Mouse (Mus musculus) midbrain, embryonic 14.5 days (tissue): ENCODE measurements at regions not wholly inside any gene's neighbourhood (a gene's known extent, or its start where the extent isn't known, plus 50 kb on each side); places are given as distances from the start of the nearest gene placed in this dataset.

Source experiments
- ATAC-seq: fragments of 200-750 bp; cut with Nextera tagmentation; 2 replicates; pipeline ENCODE4 v1.8.0; 2017; ENCODE audit warnings: moderate number of reproducible peaks, moderate library complexity; ENCODE audit not compliant: low FRiP score, low TSS enrichment
- DNase-seq: peaks from one replicate; pipeline ENCODE4 v3.0.0-alpha.2; 2015
- H3K27ac ChIP-seq: fragments of 300-500 bp; sonication (generic); replicated peaks from 2 replicates; pipeline ENCODE4 v1.5.1; 2014; ENCODE audit warnings: mild to moderate bottlenecking, low read depth, low read length, moderate library complexity
- H3K27me3 ChIP-seq: fragments of 300-500 bp; sonication (generic); 2 replicates; pipeline ENCODE4 v1.6.1; 2014; ENCODE audit warnings: low read length, control low read depth, mixed read lengths; ENCODE audit not compliant: control insufficient read depth, insufficient read depth
- H3K36me3 ChIP-seq: fragments of 300-500 bp; sonication (generic); 2 replicates; pipeline ENCODE4 v1.6.1; 2014; ENCODE audit warnings: low read length, control low read depth; ENCODE audit not compliant: control insufficient read depth, insufficient read depth
- H3K4me1 ChIP-seq: fragments of 300-500 bp; sonication (generic); 2 replicates; pipeline ENCODE4 v1.6.1; 2014; ENCODE audit warnings: mild to moderate bottlenecking, antibody characterized with exemption, low read length, control low read depth; ENCODE audit not compliant: control insufficient read depth, insufficient read depth
- H3K4me2 ChIP-seq: fragments of 300-500 bp; sonication (generic); 2 replicates; pipeline ENCODE4 v1.6.1; 2014; ENCODE audit warnings: mild to moderate bottlenecking, low read length, moderate library complexity
- H3K4me3 ChIP-seq: fragments of 300-500 bp; sonication (generic); replicated peaks from 2 replicates; pipeline ENCODE4 v1.5.1; 2014; ENCODE audit warnings: low read depth, low read length
- H3K9ac ChIP-seq: fragments of 300-500 bp; sonication (generic); replicated peaks from 2 replicates; pipeline ENCODE4 v1.6.1; 2014; ENCODE audit warnings: mild to moderate bottlenecking, low read length, moderate library complexity
- H3K9me3 ChIP-seq: fragments of 300-500 bp; sonication (generic); 2 replicates; pipeline ENCODE4 v1.6.1; 2016; ENCODE audit warnings: low read length, control low read depth, mixed read lengths; ENCODE audit not compliant: control insufficient read depth
- WGBS: fragments of 180-500 bp; shearing (Covaris S2); extraction: QIAGEN DNeasy Blood & Tissue Kit; methylation state at CpG from one replicate; pipeline ENCODE4 v1.1.7; 2014; 5-methylcytosine and 5-hydroxymethylcytosine counted together

- no peak overlapping the region for H3K4me3 ChIP-seq
- no peak overlapping the region for H3K9ac ChIP-seq
- ATAC-seq: no peak
- WGBS: 85% methylated on average over 3 of the region's 3 CpGs
- no peaks in the 10 kb centered on the region for H3K9me3 ChIP-seq
- H3K4me2 ChIP-seq: no peak overlapping the region
- no peaks in the 10 kb centered on the region for H3K4me1 ChIP-seq
- no peaks in the 10 kb centered on the region for H3K36me3 ChIP-seq
- DNase-seq: no peak
- no peak overlapping the region for H3K27ac ChIP-seq
- no peaks in the 10 kb centered on the region for H3K27me3 ChIP-seq
Measured at GRCm38 (mm10) chr15:62448116-62448515, 1396.9 kb downstream of the Gsdmc2 start.

GRCm38 (mm10) chr15:62439211-62439610 lies 1405.8 kb downstream of the Gsdmc2 start:
- Histone ChIP-seq H3K4me2 (no peak overlapping the region), H3K36me3 (no peaks in the 10 kb centered on the region), H3K4me3 (no peak overlapping the region), H3K9me3 (no peaks in the 10 kb centered on the region), H3K4me1 (no peaks in the 10 kb centered on the region), H3K27ac (no peak overlapping the region), H3K9ac (no peak overlapping the region), H3K27me3 (no peaks in the 10 kb centered on the region)
- ATAC-seq (no peak), DNase-seq (no peak)
- 88% methylated on average over 5 of the region's 5 CpGs for WGBS

GRCm38 (mm10) chr15:62436631-62437030 lies 1408.3 kb downstream of the Gsdmc2 start:
- Histone ChIP-seq H3K9ac (no peak overlapping the region), H3K36me3 (no peaks in the 10 kb centered on the region), H3K9me3 (no peaks in the 10 kb centered on the region), H3K27ac (no peak overlapping the region), H3K4me3 (no peak overlapping the region), H3K4me1 (no peaks in the 10 kb centered on the region), H3K27me3 (no peaks in the 10 kb centered on the region), H3K4me2 (no peak overlapping the region)
- no peak for ATAC-seq
- DNase-seq: no peak
- WGBS: 87% methylated on average over 5 of the region's 5 CpGs

- H3K4me2 ChIP-seq: no peak overlapping the region
- ATAC-seq (no peak), DNase-seq (no peak)
- H3K4me3 ChIP-seq: no peak overlapping the region
- H3K27ac ChIP-seq: no peak overlapping the region
- H3K27me3 ChIP-seq: no peaks in the 10 kb centered on the region
- H3K4me1 ChIP-seq: no peaks in the 10 kb centered on the region
- no peaks in the 10 kb centered on the region for H3K36me3 ChIP-seq
- 92% methylated on average over 4 of the region's 4 CpGs for WGBS
- no peaks in the 10 kb centered on the region for H3K9me3 ChIP-seq
- H3K9ac ChIP-seq: no peak overlapping the region
Measured at GRCm38 (mm10) chr15:62435141-62435680, 1409.8 kb downstream of the Gsdmc2 start.

- no peaks in the 10 kb centered on the region for H3K27me3 ChIP-seq
- H3K27ac ChIP-seq: no peak overlapping the region
- no peak overlapping the region for H3K9ac ChIP-seq
- WGBS: 87% methylated on average over 1 of the region's 1 CpGs
- H3K36me3 ChIP-seq: no peaks in the 10 kb centered on the region
- no peak for ATAC-seq
- no peak overlapping the region for H3K4me2 ChIP-seq
- no peak for DNase-seq
- H3K4me1 ChIP-seq: no peaks in the 10 kb centered on the region
- no peak overlapping the region for H3K4me3 ChIP-seq
- no peaks in the 10 kb centered on the region for H3K9me3 ChIP-seq
Measured at GRCm38 (mm10) chr15:62432742-62433245, 1412.2 kb downstream of the Gsdmc2 start.

GRCm38 (mm10) chr15:62431150-62431678 lies 1413.8 kb downstream of the Gsdmc2 start:
- no peak for ATAC-seq
- Histone ChIP-seq H3K4me3 (no peak overlapping the region), H3K27me3 (no peaks in the 10 kb centered on the region), H3K9ac (no peak overlapping the region), H3K9me3 (no peaks in the 10 kb centered on the region), H3K36me3 (no peaks in the 10 kb centered on the region), H3K27ac (no peak overlapping the region), H3K4me1 (no peaks in the 10 kb centered on the region), H3K4me2 (no peak overlapping the region)
- WGBS: 92% methylated on average over 1 of the region's 1 CpGs
- no peak for DNase-seq

GRCm38 (mm10) chr15:62422995-62423394 lies 1422.0 kb downstream of the Gsdmc2 start:
- H3K4me3 ChIP-seq: no peak overlapping the region
- no peaks in the 10 kb centered on the region for H3K4me1 ChIP-seq
- H3K9me3 ChIP-seq: no peaks in the 10 kb centered on the region
- no peak overlapping the region for H3K4me2 ChIP-seq
- no peaks in the 10 kb centered on the region for H3K27me3 ChIP-seq
- no peak for ATAC-seq
- no peak overlapping the region for H3K9ac ChIP-seq
- no peak for DNase-seq
- no peak overlapping the region for H3K27ac ChIP-seq
- 83% methylated on average over 5 of the region's 5 CpGs for WGBS
- no peaks in the 10 kb centered on the region for H3K36me3 ChIP-seq

- Histone ChIP-seq H3K27ac (no peak overlapping the region), H3K27me3 (no peaks in the 10 kb centered on the region), H3K9ac (no peak overlapping the region), H3K9me3 (no peaks in the 10 kb centered on the region), H3K4me1 (no peaks in the 10 kb centered on the region), H3K4me2 (no peak overlapping the region), H3K4me3 (no peak overlapping the region), H3K36me3 (no peaks in the 10 kb centered on the region)
- 81% methylated on average over 7 of the region's 7 CpGs for WGBS
- ATAC-seq (no peak), DNase-seq (peak; percentile 26)
Measured at GRCm38 (mm10) chr15:62421073-62421851, 1423.7 kb downstream of the Gsdmc2 start.

GRCm38 (mm10) chr15:62416691-62417090 lies 1428.3 kb downstream of the Gsdmc2 start:
- Histone ChIP-seq H3K36me3 (no peaks in the 10 kb centered on the region), H3K4me2 (no peak overlapping the region), H3K27ac (no peak overlapping the region), H3K9ac (no peak overlapping the region), H3K27me3 (no peaks in the 10 kb centered on the region), H3K4me1 (no peaks in the 10 kb centered on the region), H3K4me3 (no peak overlapping the region), H3K9me3 (no peaks in the 10 kb centered on the region)
- ATAC-seq (no peak), DNase-seq (no peak)
